In the genomic region with DNA sequence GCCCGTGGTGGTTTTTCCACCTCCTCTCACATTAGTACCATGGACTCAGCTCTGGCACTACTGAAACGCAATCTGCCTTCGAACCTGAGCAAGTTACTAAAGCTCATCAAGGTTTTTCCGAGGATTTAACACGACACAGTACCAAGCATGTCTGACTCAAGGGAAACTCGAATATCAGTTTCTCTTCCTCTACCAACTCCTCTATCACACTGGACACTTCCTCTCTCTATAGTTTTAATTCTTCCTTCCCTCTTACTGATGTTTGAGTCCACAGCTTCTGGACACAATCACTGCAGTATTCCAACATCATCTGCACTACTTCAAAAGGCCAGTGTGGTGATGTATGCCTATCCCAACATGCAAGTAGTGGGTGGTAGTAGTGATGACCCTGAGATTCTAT, we compare ENCODE assay signal across 23 mouse cellular contexts. TPM values are rescaled to one million over a fixed set of nuclear protein-coding genes. Genes with fewer than 3 reads are reported as not detected.
A peak's percentile ranks its signal among the peaks of the same experiment; 100 is the strongest.
DNase-seq lines count a peak whose midpoint lies in the region; ATAC-seq lines count a peak whose summit lies in the region.
"Had no signal": no experiment of that assay in that cellular context is flagged by ENCODE, and none has a peak within 500 bp of the region (broad histone marks: within the 10 kb centered on the region; RNA-seq: fewer than 3 reads in every experiment).

No protein-coding gene starts in this region.

- no peaks in the 10 kb centered on the region for H3K9me3 ChIP-seq in heart, embryonic 12.5 days (replicated peaks)
- no peaks in the 10 kb centered on the region for H3K9me3 ChIP-seq in midbrain, embryonic 10.5 days (replicated peaks)
- H3K9me3 ChIP-seq: embryonic facial prominence, embryonic 13.5 days; embryonic facial prominence, embryonic 15.5 days; forebrain, embryonic 10.5 days; forebrain, embryonic 12.5 days had no signal

- no peak for DNase-seq in heart, postnatal 25 days (ENCODE audit: low spot score)
- DNase-seq in A20 (ENCODE audit: low read depth, low spot score), result peak; percentile 36
- no peak for DNase-seq in urinary bladder, adult 2 months (ENCODE audit: low spot score)
- no peak for DNase-seq in midbrain, embryonic 10.5 days (ENCODE audit: low spot score)
- DNase-seq: adrenal gland, adult 2 months; adrenal gland, postnatal 10 days; adrenal gland, postnatal 25 days; cerebellum, adult 11 months; cerebellum, adult 18-20 months; cerebellum, adult 8-10 months; cerebellum, adult 9-11 months; cerebellum, postnatal 14 days; cerebellum, postnatal 36 days; embryo, embryonic 11 days had no signal

- H3K27ac ChIP-seq in heart, embryonic 12.5 days (ENCODE audit: poor library complexity, severe bottlenecking), result no peak overlapping the region
- H3K27ac ChIP-seq in midbrain, embryonic 10.5 days (replicated peaks), result no peak overlapping the region
- H3K27ac ChIP-seq: embryonic facial prominence, embryonic 13.5 days; embryonic facial prominence, embryonic 15.5 days; forebrain, embryonic 10.5 days; forebrain, embryonic 12.5 days had no signal

- no peaks in the 10 kb centered on the region for H3K4me1 ChIP-seq in heart, embryonic 12.5 days (replicated peaks)
- H3K4me1 ChIP-seq in midbrain, embryonic 10.5 days, result no peaks in the 10 kb centered on the region
- H3K4me1 ChIP-seq: embryonic facial prominence, embryonic 13.5 days; embryonic facial prominence, embryonic 15.5 days; forebrain, embryonic 10.5 days; forebrain, embryonic 12.5 days had no signal

- ATAC-seq in heart, embryonic 12.5 days (ENCODE audit: insufficient number of reproducible peaks, low FRiP score), result 0 out of 2 replicates have a peak, but pooled peaks have one; percentile 4
- peak; percentile 78 for ATAC-seq in megakaryocyte, adult 5-6 weeks (ENCODE audit: poor library complexity, severe bottlenecking)
- ATAC-seq: forebrain, embryonic 14.5 days; forebrain, embryonic 16.5 days had no signal

- no peak overlapping the region for H3K4me2 ChIP-seq in heart, embryonic 12.5 days
- H3K4me2 ChIP-seq: embryonic facial prominence, embryonic 13.5 days; embryonic facial prominence, embryonic 15.5 days; forebrain, embryonic 12.5 days had no signal

- H3K4me3 ChIP-seq in heart, embryonic 12.5 days, result no peak overlapping the region
- no peak overlapping the region for H3K4me3 ChIP-seq in midbrain, embryonic 10.5 days
- H3K4me3 ChIP-seq: embryonic facial prominence, embryonic 13.5 days; embryonic facial prominence, embryonic 15.5 days; erythroblast, embryonic 14.5 days; forebrain, embryonic 10.5 days; forebrain, embryonic 12.5 days had no signal

- intact Hi-C loops in heart, postnatal 25 days (cut with DNase I), result loop anchor here (5.0 kb wide), 1 partner anchor 66 kb away; no protein-coding TSS in a partner anchor

- no peak overlapping the region for H3K9ac ChIP-seq in heart, embryonic 12.5 days
- H3K9ac ChIP-seq: embryonic facial prominence, embryonic 13.5 days; embryonic facial prominence, embryonic 15.5 days; forebrain, embryonic 12.5 days had no signal

- peaks cover 7% of the 10 kb centered on the region for H3K36me3 ChIP-seq in heart, embryonic 12.5 days
- H3K36me3 ChIP-seq in midbrain, embryonic 10.5 days, result no peaks in the 10 kb centered on the region
- H3K36me3 ChIP-seq: forebrain, embryonic 12.5 days had no signal

- WGBS in heart, embryonic 12.5 days, result 67% methylated on average over 6 of the region's 6 CpGs
- 88% methylated on average over 6 of the region's 6 CpGs for WGBS in midbrain, embryonic 10.5 days

- H3K27me3 ChIP-seq in heart, embryonic 12.5 days (replicated peaks), result no peaks in the 10 kb centered on the region
- no peaks in the 10 kb centered on the region for H3K27me3 ChIP-seq in midbrain, embryonic 10.5 days (ENCODE audit: low read depth, poor library complexity, severe bottlenecking)
- H3K27me3 ChIP-seq: embryonic facial prominence, embryonic 13.5 days; embryonic facial prominence, embryonic 15.5 days; forebrain, embryonic 12.5 days had no signal

RNA-seq across cellular contexts. Expression of gene Kif16b, which starts 40.3 kb away (rescaled TPM):
- 13.9 and 15.7 TPM in 2 replicates for polyA plus RNA-seq in heart, embryonic 12.5 days (2016; fragmentation: Nextera tagmentation; extraction: Ambion mirVana)
- 10 to 100 TPM; 28.7 to 29.8 TPM for total RNA-seq in heart, postnatal 25 days (2021)
- total RNA-seq in megakaryocyte, adult 5-6 weeks (2015), result 12.9 and 15.1 TPM in 2 replicates
- total RNA-seq in megakaryocyte, adult 5-6 weeks (2017), result 16.4 and 19.0 TPM in 2 replicates
- polyA plus RNA-seq in urinary bladder, adult 2 months (2012; rRNA removed), result 9.0 and 12.3 TPM in 2 replicates
- 5.2 and 6.1 TPM in 2 replicates for polyA plus RNA-seq in midbrain, embryonic 10.5 days (2016; fragmentation: Nextera tagmentation; extraction: Ambion mirVana)
